Mouse (Mus musculus) small intestine, adult 2 months (tissue): ENCODE measurements at regions not wholly inside any gene's neighbourhood (a gene's known extent, or its start where the extent isn't known, plus 50 kb on each side); places are given as distances from the start of the nearest gene placed in this dataset.

Experiments
- H3K27ac ChIP-seq: fragments of 200-500 bp; 2 replicates; pipeline ENCODE4 v1.5.1; 2012; ENCODE audit warnings: low read depth, low read length, control low read depth, inconsistent platforms; ENCODE audit not compliant: insufficient read depth
- H3K27me3 ChIP-seq: fragments of 200-500 bp; 2 replicates; pipeline ENCODE4 v1.6.1; 2012; ENCODE audit warnings: mild to moderate bottlenecking, moderate library complexity, low read length, inconsistent platforms; ENCODE audit not compliant: control insufficient read depth, insufficient read depth
- H3K36me3 ChIP-seq: fragments of 200-500 bp; 2 replicates; pipeline ENCODE4 v1.6.1; 2012; ENCODE audit warnings: mild to moderate bottlenecking, low read length, control low read depth, inconsistent platforms; ENCODE audit not compliant: control insufficient read depth, insufficient read depth
- H3K4me1 ChIP-seq: fragments of 200-500 bp; 2 replicates; pipeline ENCODE4 v1.6.1; 2012; ENCODE audit warnings: low read length, inconsistent platforms, mixed read lengths; ENCODE audit not compliant: control insufficient read depth, insufficient read depth, insufficient read length
- H3K4me3 ChIP-seq: fragments of 200-500 bp; 2 replicates; pipeline ENCODE4 v1.5.1; 2012; ENCODE audit warnings: low read depth, mild to moderate bottlenecking, control low read depth, inconsistent platforms, low read length, moderate library complexity
- CTCF ChIP-seq: fragments of 200-500 bp; IDR thresholded peaks from 2 replicates; pipeline ENCODE4 v1.5.1; 2012; ENCODE audit warnings: low read depth, mild to moderate bottlenecking, control low read depth, inconsistent platforms, low read length, moderate library complexity, mixed read lengths; ENCODE audit not compliant: insufficient replicate concordance, insufficient read length; ENCODE audit errors: extremely low read depth
- POLR2A ChIP-seq: fragments of 200-500 bp; IDR thresholded peaks from 2 replicates; pipeline ENCODE4 v1.6.1; 2012; ENCODE audit warnings: low read depth, mild to moderate bottlenecking, control low read depth, inconsistent platforms, low read length, moderate library complexity
- WGBS: fragments of 180-500 bp; shearing (Covaris S2); methylation state at CpG from one replicate; pipeline ENCODE4 v1.1.7; 2018; 5-methylcytosine and 5-hydroxymethylcytosine counted together

DNA sequence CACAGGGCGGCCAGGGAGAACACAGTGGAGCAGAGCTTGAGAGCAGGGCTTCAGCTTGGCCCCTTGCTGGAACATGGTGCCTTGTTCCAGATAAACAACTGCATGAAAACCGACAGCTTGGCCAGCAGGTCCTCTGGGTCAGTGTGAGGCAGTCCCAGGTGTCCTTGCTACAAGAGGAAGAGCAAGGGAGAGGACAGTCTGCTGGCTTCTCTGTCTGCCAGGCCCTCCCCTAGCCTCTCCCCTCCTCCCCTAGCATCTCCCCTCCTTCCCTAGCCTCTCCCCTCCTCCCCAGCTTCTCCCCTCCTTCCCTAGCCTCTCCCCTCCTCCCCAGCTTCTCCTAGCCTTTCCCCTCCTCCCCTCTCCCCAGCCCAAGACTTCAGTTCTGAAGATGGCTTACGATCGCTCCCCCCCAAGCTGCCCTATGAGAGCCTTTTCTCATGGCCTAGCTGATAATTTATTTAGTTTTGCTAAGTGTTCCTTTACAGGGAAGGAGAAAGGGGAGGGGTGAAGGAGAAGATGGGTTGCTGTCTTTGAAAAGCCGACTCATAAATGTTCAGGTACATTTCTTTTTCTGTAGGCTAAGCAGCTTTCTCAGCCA is 333.7 kb downstream of the Gm45692 start:
- H3K27me3 ChIP-seq: no peaks in the 10 kb centered on the region
- no peaks in the 10 kb centered on the region for H3K4me1 ChIP-seq
- H3K36me3 ChIP-seq: no peaks in the 10 kb centered on the region
- no peak for TF ChIP-seq POLR2A
- TF ChIP-seq CTCF: no peak
- H3K27ac ChIP-seq: no peak overlapping the region
- 62% methylated on average over 5 of the region's 5 CpGs for WGBS
- H3K4me3 ChIP-seq: no peak overlapping the region

DNA sequence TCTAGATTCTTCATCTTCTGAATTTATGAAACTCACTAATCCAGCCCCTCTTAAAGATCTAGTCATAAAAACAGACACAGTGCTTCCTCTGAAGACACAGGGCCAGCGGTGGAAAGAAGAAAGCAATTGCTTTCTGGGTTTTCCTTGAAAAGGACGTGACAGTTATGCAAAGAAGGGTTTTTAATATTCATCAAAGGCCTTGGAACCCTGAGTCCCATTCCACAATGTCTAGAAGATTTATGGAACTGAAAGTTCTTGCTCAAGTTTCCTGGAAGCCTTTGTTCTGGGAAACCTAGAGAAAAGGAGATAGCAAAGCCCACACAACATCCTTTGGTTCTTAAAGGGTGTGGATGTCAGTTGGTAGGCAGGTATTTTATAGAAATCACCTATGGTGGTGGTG is 346.0 kb downstream of the Gm45692 start:
- Histone ChIP-seq H3K27ac (no peak overlapping the region), H3K4me3 (no peak overlapping the region), H3K4me1 (no peaks in the 10 kb centered on the region), H3K27me3 (no peaks in the 10 kb centered on the region; the same call in 1 of the 2 replicates), H3K36me3 (no peaks in the 10 kb centered on the region)
- no peak for TF ChIP-seq CTCF
- TF ChIP-seq POLR2A: no peak
- WGBS: 70% methylated on average over 2 of the region's 2 CpGs

DNA sequence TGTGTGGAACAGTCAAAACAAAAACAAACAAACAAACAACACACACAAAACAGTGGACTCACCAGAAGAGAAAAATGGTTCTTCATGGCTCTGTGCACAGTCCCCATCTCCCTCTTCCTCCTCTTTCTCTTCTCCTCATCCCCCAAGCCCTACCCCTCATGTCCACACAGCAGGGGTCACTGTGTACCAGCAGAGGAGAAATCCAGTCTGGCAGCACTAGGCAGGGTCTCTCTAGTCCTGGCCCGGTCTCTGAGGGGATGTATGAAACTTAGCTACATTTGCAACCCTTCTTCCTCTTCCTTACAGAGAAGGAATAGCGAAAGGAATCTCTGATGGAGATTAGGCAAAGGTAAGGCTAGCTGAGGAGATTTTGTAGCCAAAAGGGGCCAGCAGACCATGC is 349.1 kb downstream of the Gm45692 start:
- no peaks in the 10 kb centered on the region; the same call in 1 of the 2 replicates for H3K27me3 ChIP-seq
- 77% methylated on average over 2 of the region's 2 CpGs for WGBS
- no peak overlapping the region for H3K27ac ChIP-seq
- H3K4me3 ChIP-seq: no peak overlapping the region
- H3K4me1 ChIP-seq: no peaks in the 10 kb centered on the region
- TF ChIP-seq CTCF: no peak
- no peak for TF ChIP-seq POLR2A
- no peaks in the 10 kb centered on the region for H3K36me3 ChIP-seq

GRCm38 (mm10) chr8:26469705-26470104 is 350.4 kb downstream of the Gm45692 start:
- no peak overlapping the region for H3K27ac ChIP-seq
- no peaks in the 10 kb centered on the region; the same call in 1 of the 2 replicates for H3K27me3 ChIP-seq
- WGBS: 63% methylated on average over 6 of the region's 6 CpGs
- H3K4me1 ChIP-seq: no peaks in the 10 kb centered on the region
- H3K4me3 ChIP-seq: no peak overlapping the region
- H3K36me3 ChIP-seq: no peaks in the 10 kb centered on the region
- TF ChIP-seq POLR2A (no peak), CTCF (no peak)

- Histone ChIP-seq H3K36me3 (no peaks in the 10 kb centered on the region), H3K27me3 (peaks cover 3% of the 10 kb centered on the region; the same call in 1 of the 2 replicates), H3K27ac (no peak overlapping the region), H3K4me1 (no peaks in the 10 kb centered on the region), H3K4me3 (no peak overlapping the region)
- 56% methylated on average over 12 of the region's 12 CpGs for WGBS
- TF ChIP-seq CTCF: no peak
- no peak for TF ChIP-seq POLR2A
Measured at GRCm38 (mm10) chr8:26471811-26472550, 352.6 kb downstream of the Gm45692 start.

DNA sequence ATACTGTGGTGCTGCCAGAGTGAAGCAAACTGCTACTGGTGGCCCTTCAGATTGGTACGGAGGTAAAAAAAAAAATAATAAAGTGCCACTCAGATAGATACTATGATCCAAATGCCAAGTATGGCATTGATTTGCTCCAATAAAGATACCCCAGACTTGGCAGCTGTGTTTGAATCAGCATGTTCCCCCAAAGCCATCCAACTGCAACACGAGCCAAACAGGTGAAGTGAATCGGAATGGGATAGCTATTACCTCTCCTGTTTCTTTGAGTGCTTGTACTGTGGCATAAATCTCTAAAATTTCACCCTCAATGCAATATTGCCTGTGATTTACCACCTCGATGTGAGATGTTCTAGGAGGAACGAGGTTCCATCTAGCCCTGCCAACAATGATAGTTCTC is 365.4 kb downstream of the Gm45692 start:
- WGBS: 87% methylated on average over 5 of the region's 5 CpGs
- Histone ChIP-seq H3K4me1 (no peaks in the 10 kb centered on the region), H3K27me3 (no peaks in the 10 kb centered on the region), H3K4me3 (no peak overlapping the region), H3K36me3 (no peaks in the 10 kb centered on the region), H3K27ac (no peak overlapping the region)
- no peak for TF ChIP-seq POLR2A
- TF ChIP-seq CTCF: no peak

GRCm38 (mm10) chr8:26487866-26488265 is 368.5 kb downstream of the Gm45692 start:
- Histone ChIP-seq H3K27me3 (no peaks in the 10 kb centered on the region), H3K36me3 (no peaks in the 10 kb centered on the region), H3K27ac (no peak overlapping the region), H3K4me1 (no peaks in the 10 kb centered on the region), H3K4me3 (no peak overlapping the region)
- TF ChIP-seq POLR2A: no peak
- TF ChIP-seq CTCF: no peak
- 83% methylated on average over 7 of the region's 7 CpGs for WGBS
